Mouse (Mus musculus): ENCODE measurements around the gene Gm49322. TPM values are rescaled to one million over a fixed set of nuclear protein-coding genes. Genes with fewer than 3 reads are reported as not detected.

The Gm49322 gene
- total and polyA plus RNA-seq, 3 experiments = 0.34 to 0.62 (median 0.39) TPM

DNA sequence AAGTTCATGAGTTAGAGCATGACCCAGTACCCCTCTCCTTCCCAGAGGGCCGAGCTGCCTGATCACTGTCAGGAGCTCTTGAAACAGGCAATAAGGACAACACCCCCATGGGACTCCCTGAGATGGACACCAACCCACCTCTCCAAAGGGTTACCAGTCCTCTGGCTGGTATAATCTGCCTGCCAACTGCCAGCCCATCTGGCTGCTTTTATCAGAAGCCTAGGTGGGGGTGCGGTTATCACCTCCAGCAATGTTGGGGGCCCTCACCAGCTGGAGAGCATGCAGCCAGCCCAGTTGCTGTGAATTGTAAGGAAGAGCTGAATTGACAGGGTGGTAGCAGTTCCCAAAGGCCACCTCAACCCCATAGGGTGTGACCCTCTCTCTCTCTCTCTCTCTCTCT is 33.3 kb upstream of the Gm49322 start:
- Histone ChIP-seq H3K79me2 (replicated peaks; ENCODE audit: control insufficient read depth, insufficient read depth, low read length) (peaks cover 2% of the 10 kb centered on the region; the same call in 1 of the 2 replicates), H3K27me3 (ENCODE audit: control insufficient read depth, insufficient read depth, low read length) (no peaks in the 10 kb centered on the region), H3K4me1 (ENCODE audit: control insufficient read depth, insufficient read depth, low read length) (0 out of 2 replicates have a peak, but pooled peaks cover 3% of the 10 kb centered on the region), H3K27ac (no peak overlapping the region), H3K36me3 (ENCODE audit: control insufficient read depth, insufficient read depth, low read length) (no peaks in the 10 kb centered on the region), H3K4me3 (no peak overlapping the region), H3K9ac (ENCODE audit: low read depth, low read length) (no peak overlapping the region)
- intact Hi-C loops (cut with DNase I) = no loop called here
- DNase-seq = no peak
- WGBS = 86% methylated on average over 2 of the region's 2 CpGs
- no peak for TF ChIP-seq POLR2A (IDR thresholded peaks at IDR 0.05; ENCODE audit: insufficient read depth, low read depth, low read length)
- TF ChIP-seq CTCF (IDR thresholded peaks at IDR 0.05) = no peak
- TF ChIP-seq EP300 (IDR thresholded peaks at IDR 0.05; ENCODE audit: insufficient read depth, low read depth, low read length) = no peak

DNA sequence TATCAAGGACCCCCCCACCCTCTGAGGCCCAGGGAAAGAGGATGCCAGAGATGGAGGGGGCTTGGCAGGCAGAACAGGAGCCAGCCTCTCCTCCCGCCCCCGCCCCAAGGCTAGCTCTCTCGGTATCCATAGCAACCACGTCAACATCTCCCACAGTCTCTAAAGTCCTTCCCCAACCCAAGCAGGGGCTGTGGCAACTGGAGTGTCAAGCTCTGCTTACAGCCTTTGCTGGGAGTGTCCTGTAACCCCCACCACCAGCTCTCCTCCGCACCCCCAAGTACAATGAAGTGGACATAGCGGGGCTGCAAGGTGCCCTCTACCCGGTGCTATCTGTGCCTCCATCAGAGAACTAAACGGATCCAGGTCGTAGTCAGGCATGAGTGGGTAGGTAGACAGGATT is 31.9 kb upstream of the Gm49322 start:
- 61% methylated on average over 9 of the region's 9 CpGs for WGBS
- H3K36me3 ChIP-seq (ENCODE audit: control insufficient read depth, insufficient read depth, low read length) = no peaks in the 10 kb centered on the region
- peaks cover 4% of the 10 kb centered on the region; the same call in 1 of the 2 replicates for H3K4me1 ChIP-seq (ENCODE audit: control insufficient read depth, insufficient read depth, low read length)
- intact Hi-C loops (cut with DNase I) = no loop called here
- peaks cover 2% of the 10 kb centered on the region; the same call in 1 of the 2 replicates for H3K79me2 ChIP-seq (replicated peaks; ENCODE audit: control insufficient read depth, insufficient read depth, low read length)
- no peak for DNase-seq
- H3K9ac ChIP-seq (ENCODE audit: low read depth, low read length) = no peak overlapping the region
- H3K4me3 ChIP-seq = no peak overlapping the region
- no peaks in the 10 kb centered on the region for H3K27me3 ChIP-seq (ENCODE audit: control insufficient read depth, insufficient read depth, low read length)
- TF ChIP-seq EP300 (IDR thresholded peaks at IDR 0.05; ENCODE audit: insufficient read depth, low read depth, low read length) (no peak), POLR2A (IDR thresholded peaks at IDR 0.05; ENCODE audit: insufficient read depth, low read depth, low read length) (no peak), CTCF (IDR thresholded peaks at IDR 0.05) (no peak)
- no peak overlapping the region for H3K27ac ChIP-seq

DNA sequence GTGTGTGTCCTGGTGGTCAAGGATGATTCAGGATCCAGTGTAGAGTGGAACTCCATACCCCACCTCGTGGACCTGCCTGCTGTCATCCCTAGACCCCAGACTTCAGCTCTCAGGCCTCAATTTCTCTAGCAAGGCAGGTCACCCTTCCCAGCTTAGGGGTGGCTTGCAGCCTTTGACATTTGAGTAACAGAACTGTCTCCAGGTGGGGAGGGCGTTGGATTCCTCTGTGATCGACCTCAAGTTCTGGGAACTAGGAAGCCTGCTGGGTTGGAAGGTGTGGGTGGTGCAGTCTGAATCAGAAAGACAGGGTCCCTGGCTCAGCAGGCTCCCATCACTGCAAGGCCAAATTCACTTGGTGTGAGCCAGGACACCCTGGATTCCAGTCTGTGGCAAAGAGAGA is 30.9 kb upstream of the Gm49322 start:
- Histone ChIP-seq H3K79me2 (replicated peaks; ENCODE audit: control insufficient read depth, insufficient read depth, low read length) (peaks cover 2% of the 10 kb centered on the region; the same call in 1 of the 2 replicates), H3K36me3 (ENCODE audit: control insufficient read depth, insufficient read depth, low read length) (no peaks in the 10 kb centered on the region), H3K9ac (ENCODE audit: low read depth, low read length) (no peak overlapping the region), H3K4me3 (no peak overlapping the region), H3K27me3 (ENCODE audit: control insufficient read depth, insufficient read depth, low read length) (no peaks in the 10 kb centered on the region), H3K27ac (no peak overlapping the region), H3K4me1 (ENCODE audit: control insufficient read depth, insufficient read depth, low read length) (peaks cover 7% of the 10 kb centered on the region)
- TF ChIP-seq CTCF (IDR thresholded peaks at IDR 0.05) = no peak
- TF ChIP-seq POLR2A (IDR thresholded peaks at IDR 0.05; ENCODE audit: insufficient read depth, low read depth, low read length) = no peak
- no peak for TF ChIP-seq EP300 (IDR thresholded peaks at IDR 0.05; ENCODE audit: insufficient read depth, low read depth, low read length)
- DNase-seq = no peak
- intact Hi-C loops (cut with DNase I) = no loop called here
- WGBS = 74% methylated on average over 3 of the region's 3 CpGs

DNA sequence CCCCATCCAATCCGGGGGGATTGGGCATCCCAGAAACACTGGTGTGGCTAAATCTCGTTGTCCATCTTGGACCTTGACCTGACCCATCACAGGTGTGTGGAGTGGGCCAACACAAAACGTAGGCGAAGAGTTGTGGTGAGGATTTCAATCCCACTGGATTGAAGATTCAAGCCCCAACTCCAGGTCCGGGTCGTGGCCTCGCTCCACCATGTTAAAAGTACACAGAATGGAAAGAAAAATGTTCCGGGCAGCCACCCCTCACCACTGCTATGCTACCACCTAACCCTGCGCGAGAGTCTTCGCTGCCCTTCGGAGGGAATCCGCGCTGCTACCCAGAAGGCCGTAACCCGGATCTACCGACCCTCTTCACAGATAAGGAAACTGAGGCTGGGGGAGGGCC is 29.9 kb upstream of the Gm49322 start:
- peaks cover 7% of the 10 kb centered on the region for H3K4me1 ChIP-seq (ENCODE audit: control insufficient read depth, insufficient read depth, low read length)
- peaks cover 2% of the 10 kb centered on the region; the same call in 1 of the 2 replicates for H3K79me2 ChIP-seq (replicated peaks; ENCODE audit: control insufficient read depth, insufficient read depth, low read length)
- no peaks in the 10 kb centered on the region for H3K27me3 ChIP-seq (ENCODE audit: control insufficient read depth, insufficient read depth, low read length)
- H3K27ac ChIP-seq = no peak overlapping the region
- WGBS = 21% methylated on average over 17 of the region's 17 CpGs
- DNase-seq = no peak
- TF ChIP-seq POLR2A (IDR thresholded peaks at IDR 0.05; ENCODE audit: insufficient read depth, low read depth, low read length) (no peak), EP300 (IDR thresholded peaks at IDR 0.05; ENCODE audit: insufficient read depth, low read depth, low read length) (no peak), CTCF (IDR thresholded peaks at IDR 0.05) (no peak)
- H3K9ac ChIP-seq (ENCODE audit: low read depth, low read length) = peak overlapping the region; percentile 47; the same call in 1 of the 2 replicates
- intact Hi-C loops (cut with DNase I) = loop anchor here (2.0 kb wide), 1 partner anchor 47 kb away; the partner anchor contains the start of gene Csnk1g2
- peak overlapping the region; percentile 84 for H3K4me3 ChIP-seq
- no peaks in the 10 kb centered on the region for H3K36me3 ChIP-seq (ENCODE audit: control insufficient read depth, insufficient read depth, low read length)

DNA sequence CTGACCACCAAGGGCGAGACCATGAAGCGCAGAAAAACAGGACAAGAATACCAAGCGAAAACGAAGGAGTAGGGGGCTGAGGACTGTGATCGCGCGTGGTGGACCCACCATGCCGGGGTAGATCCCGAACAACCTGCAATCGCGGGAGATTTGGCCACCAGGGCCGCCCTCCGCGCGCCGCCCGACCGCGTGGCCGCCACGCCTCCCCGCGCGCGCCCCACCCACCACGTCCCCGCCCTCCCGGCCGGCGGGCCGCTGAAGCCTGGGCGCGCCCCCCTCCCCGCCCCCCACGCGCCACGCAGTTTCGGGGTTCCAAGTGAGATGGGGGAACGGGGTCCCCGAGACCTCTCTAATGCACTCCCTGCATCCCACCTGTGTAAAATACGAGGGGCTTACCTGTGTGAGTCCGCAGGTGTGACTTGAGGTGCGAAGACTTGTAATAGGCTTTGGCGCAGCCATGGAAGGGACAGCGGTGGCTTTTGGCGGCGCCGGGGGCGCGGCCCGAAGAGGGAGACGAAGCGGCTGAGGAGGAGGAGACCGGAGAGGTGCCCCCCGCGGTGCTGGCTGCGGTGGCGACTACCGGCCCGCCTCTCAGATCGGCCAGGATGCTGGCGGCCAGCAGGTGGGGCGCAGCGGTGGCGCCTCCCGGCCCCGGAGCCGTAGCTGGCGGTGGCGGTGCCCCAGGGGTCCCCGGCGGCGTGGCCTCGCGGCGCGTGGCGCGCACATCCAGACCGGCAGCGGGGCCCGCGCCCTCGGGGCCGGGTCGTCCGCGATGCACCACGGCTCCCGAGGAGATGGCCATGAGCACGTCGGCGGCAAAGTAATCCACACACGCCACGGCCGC is 29.2 kb upstream of the Gm49322 start:
- Histone ChIP-seq H3K36me3 (ENCODE audit: control insufficient read depth, insufficient read depth, low read length) (no peaks in the 10 kb centered on the region), H3K79me2 (replicated peaks; ENCODE audit: control insufficient read depth, insufficient read depth, low read length) (peaks cover 2% of the 10 kb centered on the region; the same call in 1 of the 2 replicates), H3K27ac (peak overlapping the region; percentile 89), H3K27me3 (ENCODE audit: control insufficient read depth, insufficient read depth, low read length) (no peaks in the 10 kb centered on the region), H3K4me3 (peak overlapping the region; percentile 84), H3K4me1 (ENCODE audit: control insufficient read depth, insufficient read depth, low read length) (peaks cover 7% of the 10 kb centered on the region), H3K9ac (ENCODE audit: low read depth, low read length) (peak overlapping the region; percentile 98)
- peak; percentile 71 to 78 for DNase-seq
- TF ChIP-seq EP300 (IDR thresholded peaks at IDR 0.05; ENCODE audit: insufficient read depth, low read depth, low read length) (no peak), CTCF (IDR thresholded peaks at IDR 0.05) (peak; percentile 24)
- WGBS = under 1% methylated on average over 95 of the region's 96 CpGs
- intact Hi-C loops (cut with DNase I) = loop anchor here (2.0 kb wide), 1 partner anchor 46 kb away; the partner anchor contains the start of gene Csnk1g2
